Mouse (Mus musculus): ENCODE data around the gene Ogfod3. TPM values are rescaled to one million over a fixed set of nuclear protein-coding genes. Genes with fewer than 3 reads are reported as not detected.
A peak's percentile ranks its signal among the peaks of the same experiment; 100 is the strongest.

The Ogfod3 gene
- polyA plus RNA-seq, 1 experiment, result 7.4 TPM

DNA sequence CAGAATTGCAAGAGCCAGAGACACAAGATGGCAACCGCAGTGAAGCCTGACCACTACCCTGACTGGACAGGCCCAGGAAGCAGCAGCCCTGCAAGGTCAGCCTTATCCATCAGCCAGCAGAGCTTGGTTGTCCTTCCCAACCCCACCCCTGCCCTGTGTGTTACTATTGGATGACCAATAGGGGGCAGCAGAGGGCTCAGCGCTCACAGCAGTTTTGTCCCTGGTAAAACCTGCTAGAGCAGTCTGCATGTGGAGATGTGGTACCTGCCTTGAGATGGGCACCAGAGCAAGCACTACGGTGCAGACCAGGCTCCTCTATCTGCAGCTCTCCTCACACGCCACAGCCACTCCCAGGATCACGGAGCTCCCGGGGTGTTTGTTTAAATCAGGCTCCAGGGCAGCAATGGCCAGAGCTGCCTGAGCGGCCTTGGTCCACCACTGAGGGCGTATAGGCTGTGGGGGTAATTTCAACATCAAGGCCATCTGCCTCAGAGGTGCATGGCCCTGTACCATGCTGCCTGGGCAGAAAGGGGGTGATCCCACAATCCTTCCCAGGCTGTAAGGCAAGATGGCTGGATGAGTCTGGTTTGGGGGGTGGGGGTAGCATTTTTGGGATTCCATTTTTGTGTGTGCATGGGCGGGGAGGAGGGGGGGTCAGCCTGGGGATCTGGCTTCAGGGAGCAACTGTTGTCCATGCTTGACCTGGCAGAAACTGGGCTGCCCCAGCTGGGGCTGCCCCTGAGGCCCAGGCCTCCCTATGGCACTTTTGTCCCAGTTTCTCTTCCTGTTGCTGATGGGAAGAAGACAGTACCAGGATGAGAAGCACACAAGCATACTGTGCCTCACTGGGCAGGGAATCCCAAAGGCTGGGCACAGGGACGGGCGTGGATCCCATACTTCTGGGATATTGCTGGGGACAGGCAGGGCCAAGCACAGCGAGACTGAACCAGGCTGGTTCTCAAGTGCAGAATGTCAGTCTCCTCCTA lies 27.9 kb downstream of the Ogfod3 start:
- Histone ChIP-seq H3K4me3 (replicated peaks; ENCODE audit: control insufficient read depth, low read depth, low read length) (no peak overlapping the region), H3K4me1 (ENCODE audit: control insufficient read depth, insufficient read depth, low read length) (no peaks in the 10 kb centered on the region; the same call in 1 of the 2 replicates), H3K27ac (ENCODE audit: control insufficient read depth, insufficient read depth, low read depth, low read length, poor library complexity) (no peak overlapping the region)
- WGBS, result 67% methylated on average over 12 of the region's 12 CpGs
- TF ChIP-seq POLR2A (IDR thresholded peaks at IDR 0.05; ENCODE audit: borderline replicate concordance, control insufficient read depth, low read depth, low read length) (no peak), CTCF (IDR thresholded peaks at IDR 0.05; ENCODE audit: control insufficient read depth, insufficient read depth, low read length) (peak; percentile 95)

DNA sequence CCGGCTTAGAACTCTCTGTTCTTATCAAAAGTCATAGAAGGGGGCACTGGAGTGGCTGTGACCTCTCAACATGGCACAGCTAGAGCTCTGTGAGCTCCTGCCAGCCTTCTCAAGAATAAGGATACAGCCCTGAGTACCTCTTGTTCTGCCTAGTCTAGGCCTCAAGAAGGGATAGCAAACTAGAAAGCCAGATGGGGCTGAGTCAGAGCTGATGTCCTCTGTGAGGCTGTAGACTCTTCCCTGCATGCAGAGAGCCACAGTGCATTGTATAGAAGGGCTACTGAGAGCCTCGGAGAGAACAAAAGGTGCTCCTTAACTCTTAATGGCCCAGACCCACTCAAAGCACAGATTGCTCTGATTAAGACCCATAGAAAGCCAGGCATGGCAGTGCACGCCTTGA lies 30.3 kb downstream of the Ogfod3 start:
- H3K4me3 ChIP-seq (replicated peaks; ENCODE audit: control insufficient read depth, low read depth, low read length), result no peak overlapping the region
- no peaks in the 10 kb centered on the region; the same call in 1 of the 2 replicates for H3K4me1 ChIP-seq (ENCODE audit: control insufficient read depth, insufficient read depth, low read length)
- TF ChIP-seq POLR2A (IDR thresholded peaks at IDR 0.05; ENCODE audit: borderline replicate concordance, control insufficient read depth, low read depth, low read length) (no peak), CTCF (IDR thresholded peaks at IDR 0.05; ENCODE audit: control insufficient read depth, insufficient read depth, low read length) (no peak)
- H3K27ac ChIP-seq (ENCODE audit: control insufficient read depth, insufficient read depth, low read depth, low read length, poor library complexity), result no peak overlapping the region
- WGBS, result 73% methylated on average over 3 of the region's 3 CpGs

DNA sequence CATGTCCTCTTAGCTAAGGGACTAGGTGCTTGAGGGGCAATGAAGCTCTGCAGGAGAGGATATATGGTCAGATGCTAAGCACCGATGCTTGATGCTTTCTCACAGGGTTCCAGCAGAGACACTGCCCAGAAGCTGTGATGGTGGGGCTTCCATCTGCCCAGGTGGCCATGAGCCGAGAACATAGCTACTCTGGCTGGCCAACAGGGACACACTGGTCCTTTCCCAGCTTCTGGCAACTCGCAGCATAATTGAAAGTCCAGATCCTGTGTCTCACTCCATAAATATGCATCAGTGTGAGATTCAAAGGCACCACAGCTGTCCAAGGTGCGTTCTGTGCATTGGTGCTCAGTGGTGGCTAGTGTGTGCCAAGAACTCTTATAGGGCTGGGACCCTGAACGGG lies 31.3 kb downstream of the Ogfod3 start:
- no peaks in the 10 kb centered on the region; the same call in 1 of the 2 replicates for H3K4me1 ChIP-seq (ENCODE audit: control insufficient read depth, insufficient read depth, low read length)
- no peak overlapping the region for H3K4me3 ChIP-seq (replicated peaks; ENCODE audit: control insufficient read depth, low read depth, low read length)
- 81% methylated on average over 5 of the region's 5 CpGs for WGBS
- H3K27ac ChIP-seq (ENCODE audit: control insufficient read depth, insufficient read depth, low read depth, low read length, poor library complexity), result no peak overlapping the region
- TF ChIP-seq POLR2A (IDR thresholded peaks at IDR 0.05; ENCODE audit: borderline replicate concordance, control insufficient read depth, low read depth, low read length) (no peak), CTCF (IDR thresholded peaks at IDR 0.05; ENCODE audit: control insufficient read depth, insufficient read depth, low read length) (no peak)

DNA sequence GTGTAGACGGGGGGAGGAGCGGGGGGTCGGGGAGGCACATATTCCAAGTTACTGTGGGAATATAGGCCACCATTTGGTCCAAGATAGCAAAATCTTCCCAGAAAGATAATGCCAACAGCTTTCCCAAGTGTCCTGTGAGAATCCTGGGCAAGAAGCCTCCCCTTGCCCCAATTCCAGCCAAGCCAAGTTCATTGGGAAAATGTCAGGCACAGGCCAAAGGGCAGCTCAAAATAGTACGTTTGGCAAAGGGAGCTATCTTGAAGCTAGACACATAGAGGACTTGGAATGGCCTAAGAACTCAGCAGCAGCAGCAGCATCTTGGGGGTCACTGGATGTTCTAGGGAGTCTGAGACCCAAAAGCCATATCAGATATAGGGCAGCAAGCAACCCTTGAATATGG lies 40.8 kb downstream of the Ogfod3 start:
- TF ChIP-seq POLR2A (IDR thresholded peaks at IDR 0.05; ENCODE audit: borderline replicate concordance, control insufficient read depth, low read depth, low read length) (no peak), CTCF (IDR thresholded peaks at IDR 0.05; ENCODE audit: control insufficient read depth, insufficient read depth, low read length) (no peak)
- no peak overlapping the region for H3K27ac ChIP-seq (ENCODE audit: control insufficient read depth, insufficient read depth, low read depth, low read length, poor library complexity)
- WGBS, result 79% methylated on average over 4 of the region's 4 CpGs
- H3K4me1 ChIP-seq (ENCODE audit: control insufficient read depth, insufficient read depth, low read length), result no peaks in the 10 kb centered on the region
- no peak overlapping the region for H3K4me3 ChIP-seq (replicated peaks; ENCODE audit: control insufficient read depth, low read depth, low read length)

DNA sequence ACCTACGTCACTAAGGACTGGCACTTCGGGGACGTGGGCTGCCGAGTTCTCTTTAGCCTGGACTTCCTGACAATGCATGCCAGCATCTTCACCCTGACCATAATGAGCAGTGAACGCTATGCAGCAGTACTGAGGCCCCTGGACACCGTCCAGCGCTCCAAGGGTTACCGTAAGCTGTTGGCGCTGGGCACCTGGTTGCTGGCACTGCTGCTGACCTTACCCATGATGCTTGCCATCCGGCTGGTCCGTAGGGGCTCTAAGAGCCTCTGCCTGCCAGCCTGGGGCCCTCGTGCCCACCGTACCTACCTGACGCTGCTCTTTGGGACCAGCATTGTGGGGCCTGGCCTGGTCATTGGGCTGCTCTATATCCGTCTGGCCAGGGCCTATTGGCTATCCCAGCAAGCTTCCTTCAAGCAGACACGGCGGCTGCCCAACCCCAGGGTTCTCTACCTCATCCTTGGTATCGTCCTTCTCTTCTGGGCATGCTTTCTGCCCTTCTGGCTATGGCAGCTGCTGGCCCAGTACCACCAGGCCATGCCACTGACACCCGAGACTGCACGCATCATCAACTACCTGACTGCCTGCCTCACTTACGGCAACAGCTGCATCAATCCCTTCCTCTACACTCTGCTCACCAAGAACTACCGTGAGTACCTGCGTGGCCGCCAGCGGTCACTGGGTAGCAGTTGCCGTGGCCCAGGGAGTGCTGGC lies 43.7 kb downstream of the Ogfod3 start:
- no peak for TF ChIP-seq CTCF (IDR thresholded peaks at IDR 0.05; ENCODE audit: control insufficient read depth, insufficient read depth, low read length)
- no peak for TF ChIP-seq POLR2A (IDR thresholded peaks at IDR 0.05; ENCODE audit: borderline replicate concordance, control insufficient read depth, low read depth, low read length)

DNA sequence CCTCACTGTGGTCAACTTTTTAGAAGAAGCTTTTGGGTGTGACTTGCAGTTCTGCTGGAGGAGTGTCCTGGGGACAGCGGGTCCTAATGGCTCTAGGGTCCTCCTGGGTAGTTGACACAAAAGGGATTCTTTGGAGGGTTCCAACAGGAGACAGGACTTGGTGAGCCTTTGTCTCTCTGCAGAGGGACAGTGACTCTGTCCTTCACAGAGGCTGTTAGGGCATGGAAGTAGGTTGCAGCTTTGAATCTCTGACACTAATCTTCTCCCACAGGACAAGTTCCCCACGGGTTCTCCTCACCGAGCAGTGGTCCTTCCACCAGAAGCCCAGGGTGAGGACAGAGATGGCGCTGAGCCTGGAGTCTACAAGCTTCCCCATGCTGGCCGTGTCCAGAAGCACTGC lies 44.5 kb downstream of the Ogfod3 start, which contains the start of gene Uts2r:
TSS of gene Uts2r (plus strand) at position 301 of the 400 bp plus-strand sequence.
- H3K27ac ChIP-seq (ENCODE audit: control insufficient read depth, insufficient read depth, low read depth, low read length, poor library complexity), result no peak within 1 kb of the TSS
- 73% methylated on average over 5 of the region's 5 CpGs for WGBS
- no peak within 1 kb of the TSS for H3K4me3 ChIP-seq (replicated peaks; ENCODE audit: control insufficient read depth, low read depth, low read length)
- TF ChIP-seq CTCF (IDR thresholded peaks at IDR 0.05; ENCODE audit: control insufficient read depth, insufficient read depth, low read length), result no peak
- H3K4me1 ChIP-seq (ENCODE audit: control insufficient read depth, insufficient read depth, low read length), result no peaks in the 10 kb centered on the region

More for the DNA sequence above, 43.7 kb downstream of the Ogfod3 start:
- no peaks in the 10 kb centered on the region for H3K4me1 ChIP-seq (ENCODE audit: control insufficient read depth, insufficient read depth, low read length)
- H3K27ac ChIP-seq (ENCODE audit: control insufficient read depth, insufficient read depth, low read depth, low read length, poor library complexity), result no peak overlapping the region
- 85% methylated on average over 26 of the region's 26 CpGs for WGBS
- no peak overlapping the region for H3K4me3 ChIP-seq (replicated peaks; ENCODE audit: control insufficient read depth, low read depth, low read length)

DNA sequence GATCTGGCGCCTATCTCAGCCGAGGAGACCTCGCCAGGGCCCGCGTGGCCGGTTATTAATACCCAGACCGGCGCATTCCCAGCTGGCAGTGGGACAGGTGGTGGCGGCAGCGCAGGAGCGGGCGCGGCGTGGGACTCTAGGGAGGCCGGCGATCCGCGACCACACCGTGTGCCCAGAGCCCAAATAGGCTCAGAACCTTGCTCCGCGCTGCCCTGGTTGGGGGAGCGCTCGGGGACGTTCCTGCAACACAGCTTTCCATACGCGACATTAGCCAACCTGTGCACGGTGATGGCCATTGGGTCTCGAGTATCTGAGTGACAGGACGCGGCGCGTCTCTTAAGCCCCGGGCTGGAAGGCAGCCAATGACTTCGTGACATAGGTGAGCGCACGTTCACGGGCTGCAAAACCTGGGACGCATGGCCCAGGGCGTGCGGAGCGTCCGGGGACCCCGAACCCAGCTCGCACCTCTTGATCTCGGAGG lies 48.1 kb downstream of the Ogfod3 start:
- WGBS, result 3% methylated on average over 45 of the region's 45 CpGs
- no peak overlapping the region for H3K4me3 ChIP-seq (replicated peaks; ENCODE audit: control insufficient read depth, low read depth, low read length)

DNA sequence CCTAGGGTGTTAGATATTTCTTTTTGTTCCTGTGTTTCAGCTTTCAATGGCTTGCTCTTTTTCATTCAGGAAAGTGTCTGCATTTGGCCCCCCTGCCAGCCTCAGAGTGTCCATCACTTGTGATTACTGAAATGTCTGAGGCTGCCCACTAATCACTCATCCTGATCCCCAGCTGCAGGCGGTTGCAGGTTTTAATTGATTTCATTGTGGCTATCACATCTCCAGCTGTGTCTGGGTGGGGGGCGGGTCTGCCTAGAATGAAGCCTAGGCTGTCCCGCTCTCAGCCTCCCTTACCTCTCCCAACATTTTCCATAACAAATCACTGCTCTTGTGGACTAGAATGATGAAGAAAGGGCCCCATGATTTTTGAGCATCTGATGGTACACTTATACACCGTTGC lies 50.3 kb downstream of the Ogfod3 start:
- Histone ChIP-seq H3K4me3 (replicated peaks; ENCODE audit: control insufficient read depth, low read depth, low read length) (no peak overlapping the region), H3K4me1 (ENCODE audit: control insufficient read depth, insufficient read depth, low read length) (no peaks in the 10 kb centered on the region), H3K27ac (ENCODE audit: control insufficient read depth, insufficient read depth, low read depth, low read length, poor library complexity) (no peak overlapping the region)
- no peak for TF ChIP-seq CTCF (IDR thresholded peaks at IDR 0.05; ENCODE audit: control insufficient read depth, insufficient read depth, low read length)
- no peak for TF ChIP-seq POLR2A (IDR thresholded peaks at IDR 0.05; ENCODE audit: borderline replicate concordance, control insufficient read depth, low read depth, low read length)
- WGBS, result 62% methylated on average over 4 of the region's 4 CpGs

More for the DNA sequence above, 48.1 kb downstream of the Ogfod3 start:
- H3K27ac ChIP-seq (ENCODE audit: control insufficient read depth, insufficient read depth, low read depth, low read length, poor library complexity), result no peak overlapping the region
- no peaks in the 10 kb centered on the region for H3K4me1 ChIP-seq (ENCODE audit: control insufficient read depth, insufficient read depth, low read length)
- no peak for TF ChIP-seq POLR2A (IDR thresholded peaks at IDR 0.05; ENCODE audit: borderline replicate concordance, control insufficient read depth, low read depth, low read length)
- TF ChIP-seq CTCF (IDR thresholded peaks at IDR 0.05; ENCODE audit: control insufficient read depth, insufficient read depth, low read length), result no peak
